Mouse (Mus musculus) gastrocnemius, postnatal 25 days (tissue): ENCODE results near the gene Grb14. TPM values are rescaled to one million over a fixed set of nuclear protein-coding genes. Genes with fewer than 3 reads are reported as not detected.
A peak's percentile ranks its signal among the peaks of the same experiment; 100 is the strongest.

ENCODE experiments used
- DNase-seq: peaks from one replicate; pipeline ENCODE4 v3.0.0; 2022
- long read RNA-seq, 2 experiments: library from polyadenylated mRNA; stranded (forward); transcript quantifications; one replicate each; pipeline ENCODE4 v2.0.0; 2021
- total RNA-seq, 2 experiments: library from RNA; stranded (reverse); gene quantifications; 1 replicate in 1 of 2; 2 replicates in 1 of 2; pipeline ENCODE4 v1.2.3; 2021

Gene Grb14
- total RNA-seq: 10 to 100 TPM; 13.2 to 25.2 TPM
- long read RNA-seq, experiment 1, transcript Grb14-201 (14 exons, 1,986 nt): major isoform, 5 of 35 reads
- long read RNA-seq, experiment 1, partial matches to known transcripts: 2 of 35 reads
- long read RNA-seq, experiment 1, other reads (novel, unspliced or antisense): 26 of 35 reads
- long read RNA-seq, experiment 2, transcript Grb14-201 (14 exons, 1,986 nt): major isoform, 5 of 31 reads
- long read RNA-seq, experiment 2, partial matches to known transcripts: 1 of 31 reads
- long read RNA-seq, experiment 2, other reads (novel, unspliced or antisense): 25 of 31 reads

- no peak for DNase-seq
Measured at GRCm38 (mm10) chr2:65024887-65025286, at the start of gene Grb14. Gene Grb14, minus strand, starts transcription at chr2:65024987.

- no peak for DNase-seq
Measured at GRCm38 (mm10) chr2:65072205-65072604, 47.4 kb upstream of the Grb14 start.

- DNase-seq: no peak
Measured at GRCm38 (mm10) chr2:65053764-65054163, 29.0 kb upstream of the Grb14 start.

- DNase-seq: no peak
Measured at GRCm38 (mm10) chr2:65052191-65053012, 27.6 kb upstream of the Grb14 start.

GRCm38 (mm10) chr2:65050776-65051175 lies 26.0 kb upstream of the Grb14 start:
- no peak for DNase-seq

- DNase-seq: no peak
Measured at GRCm38 (mm10) chr2:65048234-65049017, 23.6 kb upstream of the Grb14 start.

- no peak for DNase-seq
Measured at GRCm38 (mm10) chr2:65038164-65038563, 13.4 kb upstream of the Grb14 start.

- no peak for DNase-seq
Measured at GRCm38 (mm10) chr2:65037546-65037945, 12.8 kb upstream of the Grb14 start.

GRCm38 (mm10) chr2:65022363-65023240 lies 2.2 kb downstream of the Grb14 start:
- peak; percentile 42 for DNase-seq

- no peak for DNase-seq
Measured at GRCm38 (mm10) chr2:65021691-65022362, 3.0 kb downstream of the Grb14 start.

- DNase-seq: no peak
Measured at GRCm38 (mm10) chr2:65017375-65017774, 7.4 kb downstream of the Grb14 start.

- no peak for DNase-seq
Measured at GRCm38 (mm10) chr2:65014552-65014951, 10.2 kb downstream of the Grb14 start.

- no peak for DNase-seq
Measured at GRCm38 (mm10) chr2:65010105-65010504, 14.7 kb downstream of the Grb14 start.

GRCm38 (mm10) chr2:65007396-65007795 lies 17.4 kb downstream of the Grb14 start:
- DNase-seq: no peak

GRCm38 (mm10) chr2:65005044-65005443 lies 19.7 kb downstream of the Grb14 start:
- no peak for DNase-seq

- no peak for DNase-seq
Measured at GRCm38 (mm10) chr2:65003433-65003832, 21.4 kb downstream of the Grb14 start.

GRCm38 (mm10) chr2:65002631-65003030 lies 22.2 kb downstream of the Grb14 start:
- DNase-seq: no peak

GRCm38 (mm10) chr2:64995048-64995447 lies 29.7 kb downstream of the Grb14 start:
- no peak for DNase-seq

- DNase-seq: no peak
Measured at GRCm38 (mm10) chr2:64989426-64990187, 35.2 kb downstream of the Grb14 start.

- no peak for DNase-seq
Measured at GRCm38 (mm10) chr2:64987782-64988181, 37.0 kb downstream of the Grb14 start.
